Mouse (Mus musculus) midbrain, embryonic 12.5 days (tissue): ENCODE data around the gene Filip1l. TPM values are rescaled to one million over a fixed set of nuclear protein-coding genes. Genes with fewer than 3 reads are reported as not detected.

Source experiments
- ATAC-seq: fragments of 200-750 bp; cut with Nextera tagmentation; 2 replicates; pipeline ENCODE4 v1.8.0; 2017; ENCODE audit warnings: low read depth, moderate TSS enrichment, moderate library complexity; ENCODE audit not compliant: low FRiP score
- H3K27ac ChIP-seq: fragments of 300-500 bp; sonication (generic); replicated peaks from 2 replicates; pipeline ENCODE4 v1.5.1; 2016; ENCODE audit warnings: mild to moderate bottlenecking
- H3K27me3 ChIP-seq: fragments of 300-500 bp; sonication (generic); 2 replicates; pipeline ENCODE4 v1.6.1; 2016; ENCODE audit warnings: mild to moderate bottlenecking
- H3K36me3 ChIP-seq: fragments of 300-500 bp; sonication (generic); 2 replicates; pipeline ENCODE4 v1.6.1; 2016
- H3K4me1 ChIP-seq: fragments of 300-500 bp; sonication (generic); 2 replicates; pipeline ENCODE4 v1.6.1; 2016
- H3K4me2 ChIP-seq: fragments of 300-500 bp; sonication (generic); replicated peaks from 2 replicates; pipeline ENCODE4 v1.6.1; 2016; ENCODE audit warnings: mild to moderate bottlenecking, moderate library complexity
- H3K4me3 ChIP-seq: fragments of 300-500 bp; sonication (generic); 2 replicates; pipeline ENCODE4 v1.5.1; 2016; ENCODE audit warnings: mild to moderate bottlenecking
- H3K9ac ChIP-seq: fragments of 300-500 bp; sonication (generic); replicated peaks from 2 replicates; pipeline ENCODE4 v1.6.1; 2016; ENCODE audit warnings: mild to moderate bottlenecking, moderate library complexity
- H3K9me3 ChIP-seq: fragments of 300-500 bp; sonication (generic); 2 replicates; pipeline ENCODE4 v1.6.1; 2016; ENCODE audit warnings: mild to moderate bottlenecking
- WGBS: fragments of 180-500 bp; shearing (Covaris S2); methylation state at CpG from one replicate; pipeline ENCODE4 v1.1.7; 2016; 5-methylcytosine and 5-hydroxymethylcytosine counted together
- polyA plus RNA-seq: library from polyadenylated mRNA; unstranded; fragments of >200 nt; fragmentation: Nextera tagmentation; extraction: Ambion mirVana; gene quantifications from 2 replicates; pipeline ENCODE4 v1.2.1, GENCODE M21; 2016

Filip1l gene
- polyA plus RNA-seq, 1 experiment from 2014 or later = 7.0 TPM

- Histone ChIP-seq H3K4me3 (no peak overlapping the region), H3K27me3 (no peaks in the 10 kb centered on the region), H3K9ac (no peak overlapping the region), H3K36me3 (no peaks in the 10 kb centered on the region), H3K9me3 (no peaks in the 10 kb centered on the region), H3K4me1 (no peaks in the 10 kb centered on the region), H3K4me2 (no peak overlapping the region), H3K27ac (no peak overlapping the region)
- 83% methylated on average over 7 of the region's 7 CpGs for WGBS
- no peak for ATAC-seq
Measured at GRCm38 (mm10) chr16:57427516-57428285, 74.8 kb downstream of the Filip1l start.

DNA sequence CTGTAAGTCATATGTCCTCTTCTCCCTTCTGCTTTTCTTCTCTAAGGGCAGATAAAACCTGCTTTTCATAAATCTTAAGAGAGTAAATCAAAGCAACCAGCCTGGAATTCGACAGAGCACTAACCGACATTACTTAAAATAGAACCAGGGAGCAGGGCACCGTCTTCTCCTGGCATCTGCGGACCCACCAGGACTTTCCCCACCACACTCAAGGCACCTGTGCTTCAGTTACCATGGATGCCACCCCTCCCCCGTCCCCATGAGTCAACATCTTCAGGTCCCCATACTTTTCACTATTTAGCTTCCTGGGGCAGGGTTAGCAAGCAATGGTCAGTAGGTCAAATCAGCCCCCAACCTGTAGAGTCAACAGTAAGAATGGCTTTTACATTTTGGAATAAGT is 76.1 kb downstream of the Filip1l start:
- Histone ChIP-seq H3K4me3 (no peak overlapping the region), H3K36me3 (no peaks in the 10 kb centered on the region), H3K9me3 (no peaks in the 10 kb centered on the region), H3K27ac (no peak overlapping the region), H3K9ac (no peak overlapping the region), H3K4me1 (no peaks in the 10 kb centered on the region), H3K4me2 (no peak overlapping the region), H3K27me3 (no peaks in the 10 kb centered on the region)
- ATAC-seq = no peak
- 91% methylated on average over 5 of the region's 5 CpGs for WGBS

- WGBS = 91% methylated on average over 3 of the region's 3 CpGs
- no peaks in the 10 kb centered on the region for H3K27me3 ChIP-seq
- H3K9me3 ChIP-seq = no peaks in the 10 kb centered on the region
- no peaks in the 10 kb centered on the region for H3K4me1 ChIP-seq
- H3K9ac ChIP-seq = no peak overlapping the region
- H3K36me3 ChIP-seq = no peaks in the 10 kb centered on the region
- no peak overlapping the region for H3K27ac ChIP-seq
- ATAC-seq = no peak
- H3K4me3 ChIP-seq = no peak overlapping the region
- no peak overlapping the region for H3K4me2 ChIP-seq
Measured at GRCm38 (mm10) chr16:57431294-57431693, 78.4 kb downstream of the Filip1l start.

DNA sequence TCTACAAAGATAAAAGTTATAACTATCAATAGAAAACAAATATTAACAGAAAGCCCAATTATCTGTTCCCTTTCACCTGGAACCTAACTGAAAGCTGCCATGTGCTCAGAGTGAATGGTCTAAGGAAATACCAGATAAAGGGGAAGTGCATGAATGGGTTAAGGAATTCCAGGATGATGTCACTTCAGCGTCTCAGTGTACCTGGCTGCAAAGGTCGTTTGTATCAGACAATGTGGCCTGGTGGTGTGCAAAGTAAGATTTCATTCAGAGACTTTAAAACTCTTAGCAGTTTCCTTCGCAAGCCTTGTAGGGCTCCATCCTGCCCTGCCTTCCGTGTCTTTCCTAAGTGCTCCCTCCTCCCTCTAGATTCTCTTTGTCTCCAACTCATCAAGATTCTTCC is 80.3 kb downstream of the Filip1l start:
- H3K9me3 ChIP-seq = no peaks in the 10 kb centered on the region
- no peak overlapping the region for H3K4me2 ChIP-seq
- no peaks in the 10 kb centered on the region for H3K27me3 ChIP-seq
- H3K9ac ChIP-seq = no peak overlapping the region
- no peaks in the 10 kb centered on the region for H3K4me1 ChIP-seq
- ATAC-seq = no peak
- no peak overlapping the region for H3K27ac ChIP-seq
- 86% methylated on average over 4 of the region's 4 CpGs for WGBS
- H3K4me3 ChIP-seq = no peak overlapping the region
- no peaks in the 10 kb centered on the region for H3K36me3 ChIP-seq

DNA sequence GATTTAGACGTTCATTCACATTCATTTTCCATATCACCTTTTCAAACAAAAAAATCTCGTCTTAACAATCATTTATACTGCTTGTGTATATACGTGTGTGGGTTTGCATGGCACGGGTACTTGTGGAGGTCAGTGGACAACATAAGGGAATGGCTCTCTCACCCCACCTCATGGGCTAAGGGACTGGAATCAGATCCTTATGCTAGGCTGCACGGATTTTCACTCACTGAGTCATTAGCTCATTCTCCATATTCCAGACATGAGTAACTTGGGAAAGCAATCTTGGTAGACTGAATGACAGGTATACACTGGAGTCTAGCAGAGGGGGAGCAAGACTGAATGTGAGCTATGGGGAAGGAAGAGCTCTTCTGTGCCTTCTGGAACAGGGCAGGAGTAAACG is 80.8 kb downstream of the Filip1l start:
- Histone ChIP-seq H3K4me1 (no peaks in the 10 kb centered on the region), H3K27ac (no peak overlapping the region), H3K27me3 (no peaks in the 10 kb centered on the region), H3K4me3 (no peak overlapping the region), H3K4me2 (no peak overlapping the region), H3K9ac (no peak overlapping the region), H3K9me3 (no peaks in the 10 kb centered on the region), H3K36me3 (no peaks in the 10 kb centered on the region)
- no peak for ATAC-seq
- WGBS = 90% methylated on average over 6 of the region's 6 CpGs

DNA sequence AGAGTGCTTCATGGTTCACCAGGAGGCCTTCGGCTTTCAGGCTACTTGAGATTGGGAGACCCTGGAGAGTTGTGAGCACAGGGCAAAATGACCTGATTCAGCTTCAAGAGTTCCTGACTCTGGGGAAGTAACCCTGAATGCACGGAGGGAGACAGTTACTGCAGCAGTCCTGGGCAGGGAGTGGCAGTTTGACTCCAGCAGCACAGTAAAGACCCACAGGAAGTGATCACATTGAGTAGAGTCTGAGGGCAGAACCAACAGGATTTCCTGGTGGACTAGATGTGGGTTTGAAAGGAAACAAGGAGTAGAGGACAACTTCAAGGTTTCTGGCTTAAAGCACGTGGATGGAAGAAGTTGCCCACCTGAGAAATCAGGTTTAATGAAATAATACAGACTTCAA is 81.7 kb downstream of the Filip1l start:
- Histone ChIP-seq H3K27me3 (no peaks in the 10 kb centered on the region), H3K4me3 (no peak overlapping the region), H3K27ac (no peak overlapping the region), H3K4me2 (no peak overlapping the region), H3K9me3 (no peaks in the 10 kb centered on the region), H3K4me1 (no peaks in the 10 kb centered on the region), H3K9ac (no peak overlapping the region), H3K36me3 (no peaks in the 10 kb centered on the region)
- WGBS = 84% methylated on average over 3 of the region's 3 CpGs
- no peak for ATAC-seq

DNA sequence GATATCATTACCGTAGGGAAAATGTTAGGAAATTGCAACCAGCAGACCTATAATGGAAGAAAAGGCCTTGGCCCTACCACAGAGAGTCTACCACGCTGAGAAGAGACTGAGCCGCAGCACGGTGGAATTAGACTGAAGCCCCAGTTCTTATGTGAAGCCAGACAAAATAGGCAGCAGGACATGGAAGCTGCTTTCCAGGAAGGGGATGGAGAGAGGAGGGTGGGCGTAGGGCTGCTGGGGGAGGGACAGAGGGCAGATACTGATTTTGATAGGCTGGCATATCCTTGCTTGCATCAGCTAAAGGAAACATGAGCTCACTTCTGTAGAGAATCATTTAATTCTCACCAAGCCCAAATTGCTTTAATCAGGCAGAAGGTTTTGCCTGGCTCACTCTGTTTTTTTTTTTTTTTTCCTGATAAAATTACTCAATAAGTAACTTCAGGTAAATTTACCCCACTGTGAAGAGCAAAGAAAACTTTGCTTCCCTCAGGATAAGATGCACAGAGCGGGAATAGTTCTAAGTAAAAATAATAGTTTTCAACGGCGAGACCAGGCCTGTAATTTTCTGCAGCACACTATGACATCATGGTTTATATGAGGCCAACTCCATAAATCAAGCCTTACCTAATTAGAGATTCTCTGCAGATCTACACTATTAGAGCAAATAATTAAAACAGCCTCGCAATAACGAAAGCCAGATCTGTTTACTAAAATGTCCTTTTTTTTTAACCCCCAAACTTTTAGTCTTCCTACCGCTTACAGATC is 84.8 kb downstream of the Filip1l start:
- no peaks in the 10 kb centered on the region for H3K9me3 ChIP-seq
- H3K36me3 ChIP-seq = no peaks in the 10 kb centered on the region
- H3K4me2 ChIP-seq = no peak overlapping the region
- H3K27me3 ChIP-seq = no peaks in the 10 kb centered on the region
- WGBS = 84% methylated on average over 11 of the region's 11 CpGs
- H3K4me1 ChIP-seq = no peaks in the 10 kb centered on the region
- no peak for ATAC-seq
- no peak overlapping the region for H3K9ac ChIP-seq
- H3K27ac ChIP-seq = no peak overlapping the region
- H3K4me3 ChIP-seq = no peak overlapping the region

- Histone ChIP-seq H3K9me3 (no peaks in the 10 kb centered on the region), H3K4me3 (no peak overlapping the region), H3K4me2 (no peak overlapping the region), H3K27me3 (no peaks in the 10 kb centered on the region), H3K9ac (no peak overlapping the region), H3K36me3 (no peaks in the 10 kb centered on the region), H3K4me1 (no peaks in the 10 kb centered on the region), H3K27ac (no peak overlapping the region)
- ATAC-seq = no peak
- WGBS = 86% methylated on average over 5 of the region's 5 CpGs
Measured at GRCm38 (mm10) chr16:57438288-57438685, 85.4 kb downstream of the Filip1l start.

DNA sequence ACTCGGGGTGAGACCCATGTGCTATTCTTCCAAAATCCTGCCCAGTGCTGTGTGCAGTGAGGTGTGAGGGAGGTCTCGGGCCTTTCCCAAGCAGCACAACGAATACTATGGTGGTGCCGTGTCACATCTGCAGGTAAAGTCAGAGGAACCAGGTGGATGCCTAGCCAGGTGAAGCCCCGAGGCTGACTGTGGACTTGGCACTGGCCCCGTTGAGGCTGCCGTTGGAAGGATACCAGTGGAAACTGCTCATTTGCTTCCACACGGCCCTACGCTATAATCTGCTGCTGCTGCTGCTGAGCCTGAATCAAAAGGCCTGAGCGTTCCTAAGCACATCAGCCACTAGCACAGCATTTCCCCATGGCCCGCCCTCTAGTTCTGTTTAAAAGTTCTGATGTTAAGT is 86.3 kb downstream of the Filip1l start:
- H3K4me2 ChIP-seq = no peak overlapping the region
- H3K4me3 ChIP-seq = no peak overlapping the region
- H3K36me3 ChIP-seq = no peaks in the 10 kb centered on the region
- H3K27me3 ChIP-seq = no peaks in the 10 kb centered on the region
- no peak overlapping the region for H3K9ac ChIP-seq
- H3K4me1 ChIP-seq = no peaks in the 10 kb centered on the region
- no peak overlapping the region for H3K27ac ChIP-seq
- H3K9me3 ChIP-seq = no peaks in the 10 kb centered on the region
- 79% methylated on average over 11 of the region's 11 CpGs for WGBS
- no peak for ATAC-seq

DNA sequence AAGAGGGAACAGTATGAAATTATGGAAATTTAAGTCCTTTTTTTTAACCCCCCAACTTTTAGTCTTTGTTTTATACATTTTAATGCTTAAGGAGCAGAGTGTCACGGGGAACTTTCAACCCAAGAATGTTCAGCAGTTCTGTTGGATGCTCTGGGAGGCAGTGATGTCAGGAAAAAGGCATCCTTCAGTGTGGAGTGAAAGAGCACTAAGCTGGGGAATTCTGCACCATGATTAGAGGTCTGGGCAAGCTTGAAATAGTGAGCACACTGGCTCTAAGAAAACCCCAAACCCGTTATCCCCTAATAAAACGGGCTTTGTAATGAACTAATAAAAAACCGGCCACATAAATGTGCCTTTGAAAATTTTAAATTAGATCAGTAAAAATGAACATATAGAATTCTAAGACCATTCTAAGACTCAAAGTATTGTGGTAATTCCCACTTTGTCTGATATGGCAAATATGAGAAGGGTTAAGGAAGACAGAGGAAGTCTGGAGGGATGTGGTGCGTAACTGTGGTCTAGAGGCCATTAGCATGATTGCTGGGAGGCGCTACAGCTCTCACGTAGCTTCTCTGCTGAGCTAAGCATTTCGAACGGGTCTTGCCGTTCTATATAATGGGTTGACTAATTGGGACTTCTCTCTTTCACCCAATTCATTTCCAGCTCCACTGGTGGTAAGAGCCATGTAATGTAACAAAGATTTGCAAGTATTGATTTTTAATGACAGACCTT is 88.0 kb downstream of the Filip1l start:
- no peak overlapping the region for H3K4me2 ChIP-seq
- no peaks in the 10 kb centered on the region for H3K27me3 ChIP-seq
- no peaks in the 10 kb centered on the region for H3K4me1 ChIP-seq
- no peaks in the 10 kb centered on the region for H3K36me3 ChIP-seq
- H3K9ac ChIP-seq = no peak overlapping the region
- 88% methylated on average over 10 of the region's 10 CpGs for WGBS
- no peak for ATAC-seq
- no peak overlapping the region for H3K27ac ChIP-seq
- no peak overlapping the region for H3K4me3 ChIP-seq
- H3K9me3 ChIP-seq = no peaks in the 10 kb centered on the region

- ATAC-seq = no peak
- Histone ChIP-seq H3K27me3 (no peaks in the 10 kb centered on the region), H3K27ac (no peak overlapping the region), H3K9ac (no peak overlapping the region), H3K9me3 (0 out of 2 replicates have a peak, but pooled peaks cover 7% of the 10 kb centered on the region), H3K4me3 (no peak overlapping the region), H3K4me2 (no peak overlapping the region), H3K36me3 (no peaks in the 10 kb centered on the region), H3K4me1 (no peaks in the 10 kb centered on the region)
- WGBS = 80% methylated on average over 10 of the region's 10 CpGs
Measured at GRCm38 (mm10) chr16:57445096-57446094, 92.5 kb downstream of the Filip1l start.
